Mouse (Mus musculus) intestine, embryonic 15.5 days (tissue): Measurements from ENCODE around the gene Prss38. TPM values are rescaled to one million over a fixed set of nuclear protein-coding genes. Genes with fewer than 3 reads are reported as not detected.
A peak's percentile ranks its signal among the peaks of the same experiment; 100 is the strongest.

Experiments used
- ATAC-seq: fragments of 200-750 bp; cut with Nextera tagmentation; 2 replicates; pipeline ENCODE4 v1.8.0; 2017; ENCODE audit warnings: moderate TSS enrichment, moderate library complexity
- H3K27ac ChIP-seq: fragments of 300-500 bp; sonication (generic); 2 replicates; pipeline ENCODE4 v1.5.1; 2015; ENCODE audit warnings: mild to moderate bottlenecking, inconsistent platforms
- H3K27me3 ChIP-seq: fragments of 300-500 bp; sonication (generic); replicated peaks from 2 replicates; pipeline ENCODE4 v1.6.1; 2015; ENCODE audit warnings: inconsistent platforms
- H3K36me3 ChIP-seq: fragments of 300-500 bp; sonication (generic); 2 replicates; pipeline ENCODE4 v1.6.1; 2015; ENCODE audit warnings: inconsistent platforms
- H3K4me1 ChIP-seq: fragments of 300-500 bp; sonication (generic); replicated peaks from 2 replicates; pipeline ENCODE4 v1.6.1; 2015; ENCODE audit warnings: inconsistent platforms
- H3K4me2 ChIP-seq: fragments of 300-500 bp; sonication (generic); replicated peaks from 2 replicates; pipeline ENCODE4 v1.6.1; 2015; ENCODE audit warnings: mild to moderate bottlenecking, inconsistent platforms
- H3K4me3 ChIP-seq: fragments of 300-500 bp; sonication (generic); replicated peaks from 2 replicates; pipeline ENCODE4 v1.5.1; 2015; ENCODE audit warnings: inconsistent platforms
- H3K9ac ChIP-seq: fragments of 300-500 bp; sonication (generic); 2 replicates; pipeline ENCODE4 v1.6.1; 2015; ENCODE audit warnings: inconsistent platforms
- H3K9me3 ChIP-seq: fragments of 300-500 bp; sonication (generic); 2 replicates; pipeline ENCODE4 v1.6.1; 2016; ENCODE audit warnings: inconsistent platforms
- WGBS: fragments of 180-500 bp; shearing (Covaris S2); methylation state at CpG from one replicate; pipeline ENCODE4 v1.1.7; 2015; 5-methylcytosine and 5-hydroxymethylcytosine counted together
- polyA plus RNA-seq: library from polyadenylated mRNA; unstranded; fragments of >200 nt; fragmentation: Nextera tagmentation; extraction: Ambion mirVana; gene quantifications from 2 replicates; pipeline ENCODE4 v1.2.1, GENCODE M21; 2015

Gene Prss38
- polyA plus RNA-seq, 1 experiment from 2014 or later, result not detected

DNA sequence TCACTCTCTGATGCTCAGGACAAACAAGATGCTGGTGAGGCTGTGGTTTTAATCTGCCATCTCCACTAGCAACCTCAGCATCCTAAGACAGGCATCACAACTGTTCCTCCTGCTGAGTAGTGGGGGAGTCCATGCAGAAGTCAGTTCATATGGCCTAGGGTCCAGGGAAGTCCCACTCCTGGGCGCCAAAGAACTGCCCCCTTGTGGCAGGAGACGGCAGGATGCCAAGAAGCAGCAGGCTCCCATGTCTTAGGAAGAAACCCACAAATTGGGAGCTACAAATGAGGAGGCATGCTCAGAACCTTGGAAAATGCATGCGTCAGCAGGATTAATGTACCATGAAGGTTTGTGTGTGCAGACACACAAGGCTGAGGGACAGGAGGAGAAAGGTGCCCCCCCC lies 8.8 kb downstream of the Prss38 start:
- Histone ChIP-seq H3K4me3 (no peak overlapping the region), H3K4me2 (no peak overlapping the region), H3K27me3 (no peaks in the 10 kb centered on the region), H3K27ac (no peak overlapping the region), H3K9me3 (no peaks in the 10 kb centered on the region), H3K9ac (no peak overlapping the region), H3K4me1 (peaks cover 10% of the 10 kb centered on the region), H3K36me3 (no peaks in the 10 kb centered on the region)
- WGBS, result 37% methylated on average over 3 of the region's 3 CpGs
- no peak for ATAC-seq

DNA sequence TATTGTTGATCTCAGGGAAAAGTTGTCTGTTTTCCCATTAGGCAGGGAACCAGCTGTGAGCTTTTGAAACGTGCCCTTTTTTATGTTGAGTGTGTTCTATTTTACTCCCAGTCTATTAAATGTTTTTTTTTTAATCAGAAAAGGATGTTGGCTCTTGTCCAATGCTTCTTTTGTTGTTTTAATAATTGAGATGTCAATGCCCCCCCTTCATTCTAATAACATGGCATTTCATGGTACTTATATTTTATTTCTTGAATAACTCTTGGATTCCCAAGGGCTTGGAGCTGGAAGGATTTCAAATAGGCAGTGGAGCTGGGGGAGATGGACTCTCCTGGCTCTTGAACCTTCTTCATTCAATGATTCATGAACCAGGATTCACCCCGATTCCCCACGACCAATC lies 9.4 kb downstream of the Prss38 start:
- Histone ChIP-seq H3K4me2 (no peak overlapping the region), H3K27ac (no peak overlapping the region), H3K36me3 (no peaks in the 10 kb centered on the region), H3K27me3 (no peaks in the 10 kb centered on the region), H3K9me3 (no peaks in the 10 kb centered on the region), H3K4me1 (peaks cover 10% of the 10 kb centered on the region), H3K4me3 (no peak overlapping the region), H3K9ac (no peak overlapping the region)
- ATAC-seq, result no peak
- WGBS, result 70% methylated on average over 3 of the region's 3 CpGs

DNA sequence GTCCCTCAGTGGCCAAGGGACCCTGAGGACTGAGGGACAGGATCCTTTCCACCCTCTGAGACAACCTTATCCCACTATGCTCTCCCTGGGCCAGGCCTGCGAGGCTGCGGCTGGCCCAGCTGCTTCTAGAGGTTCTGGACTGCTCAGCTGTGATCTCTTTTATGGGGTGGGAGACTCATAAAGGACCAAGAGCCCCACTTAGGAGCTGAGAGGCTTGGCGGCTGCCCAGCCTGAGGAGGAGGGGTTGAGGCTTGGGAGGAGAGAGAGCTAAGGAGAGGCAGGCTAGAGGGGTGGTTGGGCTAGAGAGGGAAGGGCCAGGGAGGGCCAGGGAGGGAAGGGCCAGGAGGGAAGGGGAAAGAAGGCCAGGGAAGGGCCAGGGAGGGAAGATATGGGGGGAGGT lies 11.0 kb downstream of the Prss38 start:
- WGBS, result 30% methylated on average over 3 of the region's 3 CpGs
- H3K9ac ChIP-seq, result no peak overlapping the region

DNA sequence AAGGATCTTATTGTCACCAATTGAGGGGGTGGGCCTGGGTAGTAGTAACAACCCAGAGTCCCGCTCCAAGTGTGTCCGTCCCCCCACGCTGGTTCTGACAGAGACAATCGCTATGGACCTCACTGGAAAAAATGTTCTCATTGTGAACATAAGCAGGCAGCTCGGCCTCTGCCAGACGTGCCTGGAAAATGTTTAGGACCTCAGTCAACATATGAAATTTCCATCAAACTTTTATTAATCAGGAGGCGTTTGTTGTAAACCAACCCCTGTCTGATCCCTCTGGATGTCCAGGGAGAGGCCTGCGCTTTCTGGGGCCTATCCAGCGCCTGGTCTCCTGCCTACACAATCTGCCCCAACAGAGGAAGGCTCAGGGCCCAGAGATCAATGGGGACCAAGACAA lies 11.4 kb downstream of the Prss38 start:
- Histone ChIP-seq H3K4me1 (peaks cover 10% of the 10 kb centered on the region), H3K36me3 (no peaks in the 10 kb centered on the region), H3K4me3 (no peak overlapping the region), H3K9ac (no peak overlapping the region), H3K4me2 (no peak overlapping the region), H3K27me3 (no peaks in the 10 kb centered on the region), H3K27ac (peak overlapping the region; percentile 74), H3K9me3 (no peaks in the 10 kb centered on the region)
- no peak; the same call in 1 of the 2 replicates for ATAC-seq
- 50% methylated on average over 9 of the region's 9 CpGs for WGBS

More for the DNA sequence above, 11.0 kb downstream of the Prss38 start:
- Histone ChIP-seq H3K4me1 (peaks cover 10% of the 10 kb centered on the region), H3K4me2 (no peak overlapping the region), H3K4me3 (no peak overlapping the region), H3K36me3 (no peaks in the 10 kb centered on the region), H3K9me3 (no peaks in the 10 kb centered on the region), H3K27ac (peak overlapping the region; percentile 74), H3K27me3 (no peaks in the 10 kb centered on the region)
- peak; percentile 74 for ATAC-seq

- no peaks in the 10 kb centered on the region for H3K36me3 ChIP-seq
- H3K4me2 ChIP-seq, result no peak overlapping the region
- WGBS, result 86% methylated on average over 9 of the region's 9 CpGs
- ATAC-seq, result no peak
- H3K27ac ChIP-seq, result no peak overlapping the region
- no peaks in the 10 kb centered on the region for H3K9me3 ChIP-seq
- H3K4me3 ChIP-seq, result no peak overlapping the region
- no peak overlapping the region for H3K9ac ChIP-seq
- H3K27me3 ChIP-seq, result no peaks in the 10 kb centered on the region
- peaks cover 13% of the 10 kb centered on the region for H3K4me1 ChIP-seq
Measured at GRCm38 (mm10) chr11:59361291-59361690, 14.2 kb downstream of the Prss38 start.

DNA sequence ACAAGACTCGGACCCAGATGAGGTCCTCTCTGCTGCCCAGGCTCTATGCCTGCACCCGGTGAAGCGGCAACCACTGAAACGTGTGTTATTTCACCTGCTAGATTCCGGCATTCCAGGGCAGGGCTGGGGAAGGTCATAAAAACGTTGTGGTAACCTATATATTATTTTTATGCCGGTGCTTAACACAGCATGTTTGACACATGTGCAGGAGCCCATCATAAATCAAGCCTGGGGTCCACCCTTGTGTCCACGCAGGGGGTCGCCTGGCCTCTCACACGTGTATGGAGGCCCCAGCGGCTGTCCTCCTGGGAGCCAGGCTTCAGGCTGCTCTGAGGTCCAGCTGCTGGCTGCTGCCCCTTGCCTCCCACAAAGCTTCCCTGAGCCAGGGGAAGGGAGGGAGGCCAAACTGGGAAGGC lies 18.6 kb downstream of the Prss38 start:
- no peaks in the 10 kb centered on the region for H3K27me3 ChIP-seq
- H3K9me3 ChIP-seq, result no peaks in the 10 kb centered on the region
- 31% methylated on average over 11 of the region's 11 CpGs for WGBS
- H3K36me3 ChIP-seq, result no peaks in the 10 kb centered on the region
- H3K4me2 ChIP-seq, result no peak overlapping the region
- ATAC-seq, result no peak
- H3K4me1 ChIP-seq, result peaks cover 3% of the 10 kb centered on the region; the same call in 1 of the 2 replicates
- no peak overlapping the region for H3K27ac ChIP-seq
- no peak overlapping the region for H3K9ac ChIP-seq
- H3K4me3 ChIP-seq, result no peak overlapping the region

GRCm38 (mm10) chr11:59354793-59355192 lies 20.7 kb downstream of the Prss38 start:
- Histone ChIP-seq H3K27ac (no peak overlapping the region), H3K27me3 (no peaks in the 10 kb centered on the region), H3K4me1 (peaks cover 9% of the 10 kb centered on the region), H3K36me3 (no peaks in the 10 kb centered on the region), H3K9ac (no peak overlapping the region), H3K4me3 (no peak overlapping the region), H3K4me2 (no peak overlapping the region), H3K9me3 (no peaks in the 10 kb centered on the region)
- no peak for ATAC-seq
- WGBS, result 88% methylated on average over 4 of the region's 4 CpGs

DNA sequence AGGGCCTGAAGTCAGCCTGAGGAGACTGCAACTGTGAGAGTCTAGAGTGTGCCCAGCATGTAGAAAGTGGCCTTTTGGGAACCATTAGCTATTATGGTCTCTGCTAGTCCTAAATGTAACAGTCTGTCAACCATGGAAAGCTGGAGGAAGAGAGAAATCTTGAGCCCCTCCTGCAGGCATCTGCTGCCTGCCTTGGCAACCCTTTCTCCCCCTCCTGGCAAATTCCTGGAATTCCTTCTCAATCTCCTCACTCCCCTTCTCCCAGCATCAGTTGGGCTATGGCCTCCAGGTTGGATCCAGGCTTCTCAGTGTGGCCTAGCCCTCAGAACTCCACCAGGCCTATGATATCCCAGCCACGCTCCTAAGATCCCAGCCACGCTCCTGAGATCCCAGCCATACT lies 25.1 kb downstream of the Prss38 start:
- ATAC-seq, result no peak
- WGBS, result 72% methylated on average over 2 of the region's 2 CpGs
- no peak overlapping the region for H3K4me2 ChIP-seq
- no peak overlapping the region for H3K9ac ChIP-seq
- no peak overlapping the region for H3K4me3 ChIP-seq
- H3K36me3 ChIP-seq, result no peaks in the 10 kb centered on the region
- no peaks in the 10 kb centered on the region for H3K27me3 ChIP-seq
- no peaks in the 10 kb centered on the region for H3K9me3 ChIP-seq
- peaks cover 10% of the 10 kb centered on the region; the same call in 1 of the 2 replicates for H3K4me1 ChIP-seq
- no peak overlapping the region for H3K27ac ChIP-seq

GRCm38 (mm10) chr11:59346166-59346910 lies 29.1 kb downstream of the Prss38 start:
- H3K27ac ChIP-seq, result peak overlapping the region; percentile 72
- 57% methylated on average over 11 of the region's 11 CpGs for WGBS

DNA sequence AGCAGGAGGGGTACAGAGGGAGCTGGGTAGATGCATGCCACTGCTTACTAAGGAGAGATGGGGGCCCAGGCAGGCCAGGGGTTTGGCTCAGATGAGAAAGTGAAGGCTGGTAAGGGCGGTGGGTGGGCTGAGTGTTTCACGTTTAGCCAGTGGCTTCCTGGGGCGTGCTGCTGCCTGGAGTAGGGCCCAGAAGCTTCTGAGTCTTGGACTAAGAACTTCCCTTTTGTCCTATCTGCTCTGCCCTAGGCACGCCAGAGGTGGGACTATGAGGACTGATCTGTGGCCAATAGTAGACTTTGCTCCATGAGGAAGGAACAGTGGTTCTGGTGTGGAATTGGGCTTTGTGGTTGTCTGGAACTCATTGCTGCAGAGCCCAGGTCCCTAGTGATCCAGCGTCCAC lies 32.5 kb downstream of the Prss38 start:
- ATAC-seq, result no peak

More at GRCm38 (mm10) chr11:59346166-59346910, 29.1 kb downstream of the Prss38 start:
- Histone ChIP-seq H3K4me1 (peaks cover 10% of the 10 kb centered on the region; the same call in 1 of the 2 replicates), H3K9me3 (no peaks in the 10 kb centered on the region), H3K9ac (no peak overlapping the region), H3K4me2 (no peak overlapping the region), H3K36me3 (no peaks in the 10 kb centered on the region), H3K27me3 (no peaks in the 10 kb centered on the region), H3K4me3 (no peak overlapping the region)
- peak; percentile 81 for ATAC-seq

GRCm38 (mm10) chr11:59338736-59339120 lies 36.7 kb downstream of the Prss38 start:
- H3K27me3 ChIP-seq, result no peaks in the 10 kb centered on the region
- no peak overlapping the region for H3K9ac ChIP-seq
- H3K4me3 ChIP-seq, result no peak overlapping the region
- H3K4me2 ChIP-seq, result no peak overlapping the region
- no peak overlapping the region for H3K27ac ChIP-seq
- 83% methylated on average over 2 of the region's 2 CpGs for WGBS
- no peak for ATAC-seq
- H3K36me3 ChIP-seq, result no peaks in the 10 kb centered on the region
- H3K4me1 ChIP-seq, result peaks cover 9% of the 10 kb centered on the region
- no peaks in the 10 kb centered on the region for H3K9me3 ChIP-seq

More for the DNA sequence above, 32.5 kb downstream of the Prss38 start:
- Histone ChIP-seq H3K36me3 (no peaks in the 10 kb centered on the region), H3K4me2 (no peak overlapping the region), H3K9me3 (no peaks in the 10 kb centered on the region), H3K4me3 (no peak overlapping the region), H3K9ac (no peak overlapping the region), H3K27ac (no peak overlapping the region), H3K4me1 (0 out of 2 replicates have a peak, but pooled peaks cover 4% of the 10 kb centered on the region), H3K27me3 (no peaks in the 10 kb centered on the region)
- whole genome bisulfite sequencing, result 76% methylated on average over 5 of the region's 5 CpGs

DNA sequence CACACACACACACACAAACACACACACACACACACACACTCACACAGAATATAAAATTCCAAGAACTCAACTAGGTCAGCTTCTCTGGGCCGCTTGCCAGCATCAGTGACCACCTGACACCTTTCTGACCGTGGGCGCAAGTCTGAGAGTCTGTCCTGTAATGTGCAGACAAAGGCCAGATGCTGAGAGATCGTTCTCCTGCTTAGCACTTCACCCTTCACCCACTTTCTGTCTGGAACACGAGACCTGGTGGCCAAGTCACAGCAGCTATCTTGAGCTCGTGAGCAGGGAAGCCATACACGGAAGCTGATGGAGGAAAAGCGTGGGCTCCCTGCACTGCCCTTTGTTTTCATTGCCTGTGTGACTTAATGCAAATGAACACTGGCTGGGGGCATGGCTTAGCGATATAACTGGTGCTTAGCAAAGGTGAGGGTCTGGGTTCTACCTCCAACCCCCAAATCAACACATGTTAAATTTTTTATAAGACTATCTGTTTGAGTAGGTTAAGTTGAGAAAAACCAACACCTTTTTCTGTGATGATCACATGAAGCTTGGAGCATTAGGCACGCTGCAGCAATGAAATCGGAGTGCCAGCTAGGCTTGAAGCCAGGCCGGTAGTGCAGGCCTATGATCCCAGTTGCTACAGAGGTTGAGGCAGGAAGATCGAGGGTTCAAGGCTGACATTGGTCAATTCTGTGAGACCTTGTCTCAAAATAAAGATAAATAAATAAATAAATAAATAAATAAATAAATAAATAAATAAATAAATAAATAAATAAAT lies 37.3 kb downstream of the Prss38 start:
- Histone ChIP-seq H3K27ac (no peak overlapping the region), H3K36me3 (no peaks in the 10 kb centered on the region), H3K27me3 (no peaks in the 10 kb centered on the region), H3K4me1 (peaks cover 9% of the 10 kb centered on the region), H3K9me3 (no peaks in the 10 kb centered on the region), H3K4me2 (no peak overlapping the region), H3K9ac (no peak overlapping the region), H3K4me3 (no peak overlapping the region)
- whole genome bisulfite sequencing, result 65% methylated on average over 13 of the region's 13 CpGs
- no peak for ATAC-seq
